Mouse (Mus musculus) MEL (cell line): ENCODE measurements at regions not wholly inside any gene's neighbourhood (a gene's known extent, or its start where the extent isn't known, plus 50 kb on each side); places are given as distances from the start of the nearest gene placed in this dataset.

ENCODE experiments used
- CTCF ChIP-seq, 3 experiments: IDR thresholded peaks in 2 of 3; conservative IDR thresholded peaks in 1 of 3; 2 replicates each; pipeline ENCODE4 v1.5.1; 2011 to 2012; ENCODE audit warnings: low read length in 3 of 3, low read depth in 2 of 3, mild to moderate bottlenecking in 2 of 3, improper control_type of control experiment in 1 of 3, inconsistent platforms in 1 of 3, mixed read lengths in 1 of 3, moderate library complexity in 1 of 3; ENCODE audit not compliant: control insufficient read depth in 1 of 3, insufficient read depth in 1 of 3, poor library complexity in 1 of 3, severe bottlenecking in 1 of 3
- JUND ChIP-seq: IDR thresholded peaks from 2 replicates; pipeline ENCODE4 v1.6.1; 2011; ENCODE audit warnings: low read depth, mild to moderate bottlenecking, improper control_type of control experiment, low read length
- MAX ChIP-seq: IDR thresholded peaks from 2 replicates; pipeline ENCODE4 v1.6.1; 2011; ENCODE audit warnings: low read length, improper control_type of control experiment
- MEF2A ChIP-seq: IDR thresholded peaks from 2 replicates; pipeline ENCODE4 v1.6.1; 2014; ENCODE audit warnings: low read depth, mild to moderate bottlenecking, inconsistent platforms, low read length, improper control_type of control experiment; ENCODE audit not compliant: poor library complexity, insufficient replicate concordance, severe bottlenecking; ENCODE audit errors: extremely low read depth
- NRF1 ChIP-seq: IDR thresholded peaks from 2 replicates; pipeline ENCODE4 v1.6.1; 2014; ENCODE audit warnings: low read depth, mild to moderate bottlenecking, inconsistent platforms, low read length, improper control_type of control experiment, moderate library complexity; ENCODE audit not compliant: poor library complexity, insufficient read depth, severe bottlenecking
- POLR2A ChIP-seq, 2 experiments: IDR thresholded peaks; 2 replicates each; pipeline ENCODE4 v1.6.1; 2011 to 2012; ENCODE audit warnings: low read length in 2 of 2, mild to moderate bottlenecking in 2 of 2, control low read depth in 1 of 2, improper control_type of control experiment in 1 of 2, low read depth in 1 of 2, moderate library complexity in 1 of 2; ENCODE audit not compliant: control insufficient read depth in 1 of 2, insufficient read depth in 1 of 2, poor library complexity in 1 of 2
- USF2 ChIP-seq, 2 experiments: IDR thresholded peaks; 2 replicates each; pipeline ENCODE4 v1.6.1; 2011 to 2012; ENCODE audit warnings: improper control_type of control experiment in 2 of 2, low read length in 2 of 2, borderline replicate concordance in 1 of 2, inconsistent platforms in 1 of 2, low read depth in 1 of 2, mild to moderate bottlenecking in 1 of 2; ENCODE audit not compliant: insufficient read depth in 1 of 2

DNA sequence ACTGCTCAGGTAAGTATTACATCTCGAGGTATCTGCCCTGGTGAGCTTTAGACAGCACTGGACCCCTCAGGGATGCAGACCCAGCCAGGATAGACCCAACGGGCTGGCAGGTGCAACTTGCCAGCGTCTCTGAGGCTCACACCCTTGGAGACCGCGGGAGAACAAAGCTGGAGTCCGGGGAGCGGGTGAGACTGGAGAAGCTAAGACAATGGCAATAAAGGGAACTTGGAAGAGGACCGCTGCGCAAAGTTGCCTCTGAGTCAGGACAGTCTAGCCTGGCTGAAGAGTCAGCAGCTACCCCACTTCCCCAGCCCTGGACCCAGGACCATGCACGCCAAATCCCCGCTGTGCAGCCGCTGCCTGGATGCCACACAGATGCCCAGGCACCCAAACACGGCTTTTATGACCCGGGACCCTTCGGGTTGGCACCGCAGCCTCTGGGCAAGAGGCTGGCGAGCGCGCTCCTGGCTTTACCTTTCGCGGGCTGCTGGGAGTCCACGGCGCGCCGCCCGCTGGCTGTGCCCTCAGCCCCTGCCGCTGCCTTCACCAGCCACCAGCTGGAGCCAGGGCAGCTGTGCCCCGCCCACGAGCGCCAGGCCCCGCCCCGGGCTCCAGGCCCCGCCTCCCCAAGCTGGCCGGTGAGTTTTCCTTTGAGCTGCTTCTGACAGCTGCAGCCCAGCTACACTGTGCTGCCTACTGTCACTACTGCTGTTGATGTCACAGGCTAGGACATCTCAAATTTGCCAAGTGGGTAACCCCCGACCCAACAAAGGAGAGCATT lies 353.6 kb upstream of the Rarb start:
- TF ChIP-seq POLR2A (IDR thresholded peaks at IDR 0.05; ENCODE audit: control insufficient read depth in 1 of 2, insufficient read depth in 1 of 2, low read depth in 1 of 2, low read length in 2 of 2, poor library complexity in 1 of 2): no peak
- no peak for TF ChIP-seq JUND
- no peak for TF ChIP-seq MEF2A
- no peak for TF ChIP-seq MAX
- no peak for TF ChIP-seq NRF1
- TF ChIP-seq CTCF (IDR thresholded peaks at IDR 0.05 in 2 of 3, conservative IDR thresholded peaks at IDR 0.05 in 1 of 3; ENCODE audit: control insufficient read depth in 1 of 3, insufficient read depth in 1 of 3, low read depth in 2 of 3, low read length in 3 of 3, poor library complexity in 1 of 3, severe bottlenecking in 1 of 3): no peak
- TF ChIP-seq USF2 (IDR thresholded peaks at IDR 0.05; ENCODE audit: borderline replicate concordance in 1 of 2, insufficient read depth in 1 of 2, low read depth in 1 of 2, low read length in 2 of 2): no peak
